In genomic region chr11:50587026-50587425, GRCm38 (mm10) we compare ENCODE assay signal across 9 mouse cellular contexts. TPM values are rescaled to one million over a fixed set of nuclear protein-coding genes. Genes with fewer than 3 reads are reported as not detected.
DNase-seq lines count a peak whose midpoint lies in the region; ATAC-seq and TF ChIP-seq lines count a peak whose summit lies in the region.
"Had no signal": no experiment of that assay in that cellular context is flagged by ENCODE, and none has a peak within 500 bp of the region (broad histone marks: within the 10 kb centered on the region; RNA-seq: fewer than 3 reads in every experiment).

No protein-coding gene starts in this region.

- intact Hi-C loops in heart, postnatal 36 days (cut with DNase I): no loop called here

- TF ChIP-seq CTCF in forebrain, postnatal 0 days (IDR thresholded peaks at IDR 0.05; ENCODE audit: low read depth): peak; percentile 68
- peak; percentile 63; the same call in 1 of the 2 replicates for TF ChIP-seq CTCF in brain, embryonic 14.5 days (IDR thresholded peaks at IDR 0.05; ENCODE audit: borderline replicate concordance, extremely low read depth, insufficient read depth, insufficient read length)

- H3K4me2 ChIP-seq in forebrain, postnatal 0 days (ENCODE audit: low read depth): no peak overlapping the region
- no peak overlapping the region for H3K4me2 ChIP-seq in forebrain, embryonic 16.5 days (ENCODE audit: low read length)
- H3K4me2 ChIP-seq in midbrain, embryonic 14.5 days (ENCODE audit: low read length): no peak overlapping the region
- no peak overlapping the region for H3K4me2 ChIP-seq in midbrain, embryonic 13.5 days (replicated peaks)

- no peak overlapping the region for H3K9ac ChIP-seq in forebrain, postnatal 0 days
- no peak overlapping the region for H3K9ac ChIP-seq in forebrain, embryonic 16.5 days (replicated peaks; ENCODE audit: low read depth, low read length)
- no peak overlapping the region for H3K9ac ChIP-seq in midbrain, embryonic 14.5 days (replicated peaks; ENCODE audit: low read length)
- no peak overlapping the region for H3K9ac ChIP-seq in midbrain, embryonic 13.5 days (replicated peaks)

- no peaks in the 10 kb centered on the region for H3K9me3 ChIP-seq in forebrain, postnatal 0 days (ENCODE audit: low read length)
- no peaks in the 10 kb centered on the region for H3K9me3 ChIP-seq in forebrain, embryonic 16.5 days (ENCODE audit: control insufficient read depth, low read length)
- H3K9me3 ChIP-seq in midbrain, embryonic 14.5 days (ENCODE audit: control insufficient read depth, low read length): no peaks in the 10 kb centered on the region
- no peaks in the 10 kb centered on the region for H3K9me3 ChIP-seq in midbrain, embryonic 13.5 days

- peak; percentile 27 for DNase-seq in forebrain, postnatal 0 days
- peak; percentile 40 for DNase-seq in midbrain, embryonic 14.5 days
- no peak for DNase-seq in brain, embryonic 14.5 days (ENCODE audit: low read depth)
- peak; percentile 46 to 50 for DNase-seq in heart, postnatal 36 days
- DNase-seq in retina, embryonic 14.5 days (ENCODE audit: low spot score): peak; percentile 64

- H3K27me3 ChIP-seq in forebrain, postnatal 0 days (ENCODE audit: insufficient read depth, low read length): no peaks in the 10 kb centered on the region
- no peaks in the 10 kb centered on the region for H3K27me3 ChIP-seq in forebrain, embryonic 16.5 days (replicated peaks; ENCODE audit: control insufficient read depth, insufficient read depth, low read length)
- H3K27me3 ChIP-seq in midbrain, embryonic 14.5 days (ENCODE audit: control insufficient read depth, insufficient read depth, low read length): no peaks in the 10 kb centered on the region
- H3K27me3 ChIP-seq in midbrain, embryonic 13.5 days: no peaks in the 10 kb centered on the region

- H3K36me3 ChIP-seq in forebrain, postnatal 0 days (ENCODE audit: insufficient read depth): no peaks in the 10 kb centered on the region
- no peaks in the 10 kb centered on the region for H3K36me3 ChIP-seq in forebrain, embryonic 16.5 days (ENCODE audit: control insufficient read depth, insufficient read depth)
- no peaks in the 10 kb centered on the region for H3K36me3 ChIP-seq in midbrain, embryonic 14.5 days (ENCODE audit: control insufficient read depth, insufficient read depth, low read length)
- H3K36me3 ChIP-seq in midbrain, embryonic 13.5 days: no peaks in the 10 kb centered on the region

- TF ChIP-seq POLR2A in brain, embryonic 14.5 days (IDR thresholded peaks at IDR 0.05; ENCODE audit: borderline replicate concordance, extremely low read depth, insufficient read depth, insufficient read length, poor library complexity, severe bottlenecking): no peak

- no peak overlapping the region for H3K27ac ChIP-seq in forebrain, postnatal 0 days (ENCODE audit: low read depth, low read length)
- no peak overlapping the region for H3K27ac ChIP-seq in forebrain, embryonic 16.5 days (ENCODE audit: low read length)
- no peak overlapping the region for H3K27ac ChIP-seq in midbrain, embryonic 14.5 days (replicated peaks; ENCODE audit: low read depth, low read length)
- no peak overlapping the region for H3K27ac ChIP-seq in midbrain, embryonic 13.5 days
- H3K27ac ChIP-seq: macrophage had no signal

- H3K4me1 ChIP-seq in forebrain, postnatal 0 days (ENCODE audit: insufficient read depth): no peaks in the 10 kb centered on the region
- H3K4me1 ChIP-seq in forebrain, embryonic 16.5 days (replicated peaks; ENCODE audit: control insufficient read depth, insufficient read depth, low read length): no peaks in the 10 kb centered on the region
- H3K4me1 ChIP-seq in midbrain, embryonic 14.5 days (ENCODE audit: control insufficient read depth, insufficient read depth, low read length): no peaks in the 10 kb centered on the region
- H3K4me1 ChIP-seq in midbrain, embryonic 13.5 days (replicated peaks): no peaks in the 10 kb centered on the region

- WGBS in forebrain, postnatal 0 days: 46% methylated on average over 7 of the region's 7 CpGs
- WGBS in forebrain, embryonic 16.5 days: 51% methylated on average over 7 of the region's 7 CpGs
- WGBS in midbrain, embryonic 14.5 days: 54% methylated on average over 7 of the region's 7 CpGs
- 58% methylated on average over 7 of the region's 7 CpGs for WGBS in midbrain, embryonic 13.5 days

- ATAC-seq in forebrain, postnatal 0 days: no peak
- ATAC-seq in forebrain, embryonic 16.5 days: no peak
- ATAC-seq in midbrain, embryonic 14.5 days (ENCODE audit: low FRiP score, low TSS enrichment): no peak
- ATAC-seq in midbrain, embryonic 13.5 days: no peak
- ATAC-seq in inflammation-experienced regulatory T-cells, adult 6 months: no peak

- no peak overlapping the region for H3K4me3 ChIP-seq in forebrain, postnatal 0 days (ENCODE audit: low read depth, low read length)
- H3K4me3 ChIP-seq in forebrain, embryonic 16.5 days (replicated peaks; ENCODE audit: low read length): no peak overlapping the region
- H3K4me3 ChIP-seq in midbrain, embryonic 14.5 days (replicated peaks; ENCODE audit: low read depth, low read length): no peak overlapping the region
- no peak overlapping the region for H3K4me3 ChIP-seq in midbrain, embryonic 13.5 days (replicated peaks)

RNA-seq across cellular contexts. Expression of gene Adamts2, which starts 14.9 kb away (rescaled TPM):
- 7.7 and 13.1 TPM in 2 replicates for total RNA-seq in forebrain, postnatal 0 days (2014; rRNA removed)
- 4.1 and 4.4 TPM in 2 replicates for polyA plus RNA-seq in forebrain, postnatal 0 days (2015; fragmentation: Nextera tagmentation; extraction: Ambion mirVana)
- 3.4 and 4.5 TPM in 2 replicates for polyA plus RNA-seq in forebrain, embryonic 16.5 days (2015; fragmentation: Nextera tagmentation; extraction: Ambion mirVana)
- polyA plus RNA-seq in midbrain, embryonic 14.5 days (2014; fragmentation: Nextera tagmentation; extraction: Ambion mirVana): 2.7 and 3.4 TPM in 2 replicates
- polyA plus RNA-seq in midbrain, embryonic 13.5 days (2015; fragmentation: Nextera tagmentation; extraction: Ambion mirVana): 1.6 and 1.9 TPM in 2 replicates
- 4.8 and 8.2 TPM in 2 replicates for polyA plus RNA-seq in brain, embryonic 14.5 days (2012; rRNA removed)
- 10 to 100 TPM; 16.3 to 18.7 TPM for total RNA-seq in heart, postnatal 36 days (2021)
- polyA plus RNA-seq in inflammation-experienced regulatory T-cells, adult 6 months (2017; shearing (Covaris generic)): not detected
- polyA plus RNA-seq: macrophage had no signal
